Mouse (Mus musculus) lung, embryonic 14.5 days (tissue): Measurements from ENCODE around the gene Abcb10. TPM values are rescaled to one million over a fixed set of nuclear protein-coding genes. Genes with fewer than 3 reads are reported as not detected.

Experiments used
- ATAC-seq: fragments of 200-750 bp; cut with Nextera tagmentation; 2 replicates; pipeline ENCODE4 v1.8.0; 2017; ENCODE audit warnings: mild to moderate bottlenecking, moderate TSS enrichment, moderate library complexity; ENCODE audit not compliant: insufficient read depth
- DNase-seq: peaks from one replicate; pipeline ENCODE4 v3.0.0-alpha.2; 2015
- H3K27ac ChIP-seq: fragments of 300-500 bp; sonication (generic); 2 replicates; pipeline ENCODE4 v1.5.1; 2014; ENCODE audit warnings: low read depth, mild to moderate bottlenecking, moderate library complexity
- H3K27me3 ChIP-seq: fragments of 300-500 bp; sonication (generic); 2 replicates; pipeline ENCODE4 v1.6.1; 2014; ENCODE audit warnings: low read length, control low read depth; ENCODE audit not compliant: insufficient read depth
- H3K36me3 ChIP-seq: fragments of 300-500 bp; sonication (generic); 2 replicates; pipeline ENCODE4 v1.6.1; 2014; ENCODE audit warnings: control low read depth; ENCODE audit not compliant: insufficient read depth
- H3K4me1 ChIP-seq: fragments of 300-500 bp; sonication (generic); 2 replicates; pipeline ENCODE4 v1.6.1; 2014; ENCODE audit warnings: antibody characterized with exemption, control low read depth; ENCODE audit not compliant: insufficient read depth
- H3K4me2 ChIP-seq: fragments of 300-500 bp; sonication (generic); 2 replicates; pipeline ENCODE4 v1.6.1; 2014; ENCODE audit warnings: mild to moderate bottlenecking
- H3K4me3 ChIP-seq: fragments of 300-500 bp; sonication (generic); 2 replicates; pipeline ENCODE4 v1.5.1; 2014; ENCODE audit warnings: low read depth, low read length
- H3K9ac ChIP-seq: fragments of 300-500 bp; sonication (generic); 2 replicates; pipeline ENCODE4 v1.6.1; 2014
- H3K9me3 ChIP-seq: fragments of 300-500 bp; sonication (generic); 2 replicates; pipeline ENCODE4 v1.6.1; 2016; ENCODE audit warnings: low read depth, low read length, control low read depth
- CTCF ChIP-seq: IDR thresholded peaks from 2 replicates; pipeline ENCODE4 v1.5.1; 2016; ENCODE audit warnings: antibody characterized with exemption, low read depth
- WGBS: fragments of 180-500 bp; shearing (Covaris S2); extraction: QIAGEN DNeasy Blood & Tissue Kit; methylation state at CpG from one replicate; pipeline ENCODE4 v1.1.7; 2014; 5-methylcytosine and 5-hydroxymethylcytosine counted together
- polyA plus RNA-seq: library from polyadenylated mRNA; unstranded; fragments of >200 nt; fragmentation: Nextera tagmentation; extraction: Ambion mirVana; gene quantifications from 2 replicates; pipeline ENCODE4 v1.2.1, GENCODE M21; 2014

Gene Abcb10
- polyA plus RNA-seq, 1 experiment from 2014 or later = 18.9 TPM

GRCm38 (mm10) chr8:123950077-123950802, 32.7 kb downstream of the Abcb10 start:
- DNase-seq (peak; percentile 86), ATAC-seq (peak; percentile 25; the same call in 1 of the 2 replicates)
- peaks cover 36% of the 10 kb centered on the region for H3K36me3 ChIP-seq
- no peaks in the 10 kb centered on the region for H3K27me3 ChIP-seq
- TF ChIP-seq CTCF = peak; percentile 72
- peak overlapping the region; percentile 91 for H3K9ac ChIP-seq
- peaks cover 6% of the 10 kb centered on the region; the same call in 1 of the 2 replicates for H3K4me1 ChIP-seq
- H3K9me3 ChIP-seq = no peaks in the 10 kb centered on the region
- 29% methylated on average over 10 of the region's 10 CpGs for WGBS
- H3K4me2 ChIP-seq = peak overlapping the region; percentile 98
- peak overlapping the region; percentile 86; the same call in 1 of the 2 replicates for H3K27ac ChIP-seq
- H3K4me3 ChIP-seq = peak overlapping the region; percentile 96

GRCm38 (mm10) chr8:123949686-123949986, 33.3 kb downstream of the Abcb10 start:
- H3K36me3 ChIP-seq = peaks cover 38% of the 10 kb centered on the region
- H3K4me2 ChIP-seq = peak overlapping the region; percentile 98
- TF ChIP-seq CTCF = no peak
- peak overlapping the region; percentile 86 for H3K27ac ChIP-seq
- peaks cover 6% of the 10 kb centered on the region; the same call in 1 of the 2 replicates for H3K4me1 ChIP-seq
- H3K27me3 ChIP-seq = no peaks in the 10 kb centered on the region
- H3K9me3 ChIP-seq = no peaks in the 10 kb centered on the region
- ATAC-seq = no peak; the same call in 1 of the 2 replicates
- peak overlapping the region; percentile 91 for H3K9ac ChIP-seq
- WGBS = 2% methylated on average over 10 of the region's 10 CpGs
- peak overlapping the region; percentile 96 for H3K4me3 ChIP-seq
- peak; percentile 24 for DNase-seq

GRCm38 (mm10) chr8:123948942-123949685, 33.8 kb downstream of the Abcb10 start, which contains the start of gene Nup133:
Gene Nup133, minus strand, starts transcription at chr8:123949265.
- DNase-seq = peak; percentile 100
- Histone ChIP-seq H3K27me3 (no peaks in the 10 kb centered on the region), H3K36me3 (peaks cover 36% of the 10 kb centered on the region), H3K4me1 (peaks cover 6% of the 10 kb centered on the region; the same call in 1 of the 2 replicates), H3K9ac (peak within 1 kb of the TSS; percentile 91), H3K27ac (peak within 1 kb of the TSS; percentile 86), H3K4me2 (peak within 1 kb of the TSS; percentile 98), H3K4me3 (peak within 1 kb of the TSS; percentile 96), H3K9me3 (no peaks in the 10 kb centered on the region)
- WGBS = under 1% methylated on average over 77 of the region's 77 CpGs
- peak; percentile 86 for ATAC-seq
- TF ChIP-seq CTCF = peak; percentile 26; the same call in 1 of the 2 replicates

- DNase-seq (no peak), ATAC-seq (no peak)
- Histone ChIP-seq H3K9ac (no peak overlapping the region), H3K9me3 (no peaks in the 10 kb centered on the region), H3K36me3 (peaks cover 88% of the 10 kb centered on the region), H3K4me1 (no peaks in the 10 kb centered on the region), H3K4me2 (no peak overlapping the region), H3K27ac (no peak overlapping the region), H3K27me3 (no peaks in the 10 kb centered on the region), H3K4me3 (no peak overlapping the region)
- whole genome bisulfite sequencing = 87% methylated on average over 7 of the region's 7 CpGs
- TF ChIP-seq CTCF = no peak
These were observed 53.9 kb downstream of the Abcb10 start for GRCm38 (mm10) chr8:123929026-123929425.

- Histone ChIP-seq H3K36me3 (peaks cover 90% of the 10 kb centered on the region), H3K4me2 (no peak overlapping the region), H3K27me3 (no peaks in the 10 kb centered on the region), H3K4me1 (no peaks in the 10 kb centered on the region), H3K4me3 (no peak overlapping the region), H3K9me3 (no peaks in the 10 kb centered on the region), H3K9ac (no peak overlapping the region), H3K27ac (no peak overlapping the region)
- ATAC-seq (no peak), DNase-seq (no peak)
- 89% methylated on average over 3 of the region's 3 CpGs for WGBS
- no peak for TF ChIP-seq CTCF
These were observed 57.3 kb downstream of the Abcb10 start for GRCm38 (mm10) chr8:123925671-123926070.

- H3K27ac ChIP-seq = no peak overlapping the region
- DNase-seq (peak; percentile 90), ATAC-seq (peak; percentile 65; the same call in 1 of the 2 replicates)
- H3K36me3 ChIP-seq = peaks cover 91% of the 10 kb centered on the region
- WGBS = 15% methylated on average over 2 of the region's 2 CpGs
- no peak overlapping the region for H3K4me3 ChIP-seq
- H3K9ac ChIP-seq = no peak overlapping the region
- no peaks in the 10 kb centered on the region for H3K9me3 ChIP-seq
- no peak overlapping the region for H3K4me2 ChIP-seq
- TF ChIP-seq CTCF = peak; percentile 95
- no peaks in the 10 kb centered on the region for H3K27me3 ChIP-seq
- H3K4me1 ChIP-seq = no peaks in the 10 kb centered on the region
These were observed 58.2 kb downstream of the Abcb10 start for GRCm38 (mm10) chr8:123924719-123925118.

- no peak for TF ChIP-seq CTCF
- H3K9me3 ChIP-seq = no peaks in the 10 kb centered on the region
- 94% methylated on average over 3 of the region's 3 CpGs for WGBS
These were observed 68.3 kb downstream of the Abcb10 start for GRCm38 (mm10) chr8:123914635-123915034.

More at GRCm38 (mm10) chr8:123914635-123915034, 68.3 kb downstream of the Abcb10 start:
- Histone ChIP-seq H3K27me3 (no peaks in the 10 kb centered on the region), H3K9ac (no peak overlapping the region), H3K4me2 (no peak overlapping the region), H3K27ac (no peak overlapping the region), H3K36me3 (peaks cover 90% of the 10 kb centered on the region), H3K4me3 (no peak overlapping the region), H3K4me1 (no peaks in the 10 kb centered on the region)
- DNase-seq (no peak), ATAC-seq (no peak)
